7 mouse cellular contexts compared by ENCODE assay signal in genomic region chr7:81214153-81214907, GRCm38 (mm10). TPM values are rescaled to one million over a fixed set of nuclear protein-coding genes. Genes with fewer than 3 reads are reported as not detected.
DNase-seq lines count a peak whose midpoint lies in the region; ATAC-seq and TF ChIP-seq lines count a peak whose summit lies in the region.

No protein-coding gene starts in this region.

- no peak for ATAC-seq in lung, postnatal 0 days
- no peak; the same call in 1 of the 2 replicates for ATAC-seq in forebrain, embryonic 13.5 days
- ATAC-seq in limb, embryonic 15.5 days (ENCODE audit: insufficient number of reproducible peaks, low FRiP score, low TSS enrichment, low read depth) = no peak

- peak overlapping the region; percentile 79 for H3K9ac ChIP-seq in lung, postnatal 0 days (replicated peaks; ENCODE audit: low read depth)
- H3K9ac ChIP-seq in forebrain, embryonic 13.5 days = 0 out of 2 replicates have a peak overlapping the region, but pooled peaks have one; percentile 13
- H3K9ac ChIP-seq in limb, embryonic 15.5 days = peak overlapping the region; percentile 44

- peak; percentile 23 for DNase-seq in lung, postnatal 0 days (ENCODE audit: low spot score)
- no peak for DNase-seq in lung, adult 18-20 months
- DNase-seq in right cerebral cortex, postnatal 14 days = no peak
- no peak for DNase-seq in adrenal gland, adult 8-10 months

- TF ChIP-seq POLR2A in small intestine, adult 2 months (IDR thresholded peaks at IDR 0.05; ENCODE audit: low read depth, low read length) = no peak

- no peak for TF ChIP-seq CTCF in lung, postnatal 0 days (IDR thresholded peaks at IDR 0.05)
- no peak for TF ChIP-seq CTCF in small intestine, adult 2 months (IDR thresholded peaks at IDR 0.05; ENCODE audit: extremely low read depth, insufficient read length, insufficient replicate concordance, low read depth, low read length)

- H3K4me2 ChIP-seq in lung, postnatal 0 days (replicated peaks; ENCODE audit: low read depth, low read length) = peak overlapping the region; percentile 77
- H3K4me2 ChIP-seq in forebrain, embryonic 13.5 days = peak overlapping the region; percentile 64
- H3K4me2 ChIP-seq in limb, embryonic 15.5 days = peak overlapping the region; percentile 76

- H3K4me1 ChIP-seq in lung, postnatal 0 days (ENCODE audit: insufficient read depth, low read depth, low read length) = peaks cover 4% of the 10 kb centered on the region; the same call in 1 of the 2 replicates
- peaks cover 23% of the 10 kb centered on the region for H3K4me1 ChIP-seq in forebrain, embryonic 13.5 days
- H3K4me1 ChIP-seq in limb, embryonic 15.5 days = peaks cover 27% of the 10 kb centered on the region
- peaks cover 9% of the 10 kb centered on the region for H3K4me1 ChIP-seq in small intestine, adult 2 months (ENCODE audit: control insufficient read depth, insufficient read depth, insufficient read length, low read length)

- H3K27me3 ChIP-seq in lung, postnatal 0 days (replicated peaks; ENCODE audit: insufficient read depth, low read length) = no peaks in the 10 kb centered on the region
- peaks cover 75% of the 10 kb centered on the region for H3K27me3 ChIP-seq in forebrain, embryonic 13.5 days
- peaks cover 56% of the 10 kb centered on the region for H3K27me3 ChIP-seq in limb, embryonic 15.5 days
- peaks cover 12% of the 10 kb centered on the region for H3K27me3 ChIP-seq in small intestine, adult 2 months (ENCODE audit: control insufficient read depth, insufficient read depth, low read length)

- H3K27ac ChIP-seq in lung, postnatal 0 days (ENCODE audit: low read length) = peak overlapping the region; percentile 89
- no peak overlapping the region for H3K27ac ChIP-seq in forebrain, embryonic 13.5 days
- H3K27ac ChIP-seq in limb, embryonic 15.5 days = no peak overlapping the region
- H3K27ac ChIP-seq in small intestine, adult 2 months (ENCODE audit: insufficient read depth, low read depth, low read length) = no peak overlapping the region

- peak overlapping the region; percentile 71 for H3K4me3 ChIP-seq in lung, postnatal 0 days (ENCODE audit: low read depth, low read length)
- peak overlapping the region; percentile 42 for H3K4me3 ChIP-seq in forebrain, embryonic 13.5 days
- peak overlapping the region; percentile 54 for H3K4me3 ChIP-seq in limb, embryonic 15.5 days
- peak overlapping the region; percentile 62 for H3K4me3 ChIP-seq in small intestine, adult 2 months (ENCODE audit: low read depth, low read length)

- H3K36me3 ChIP-seq in lung, postnatal 0 days (ENCODE audit: insufficient read depth, low read length) = no peaks in the 10 kb centered on the region
- H3K36me3 ChIP-seq in forebrain, embryonic 13.5 days (ENCODE audit: poor library complexity, severe bottlenecking) = no peaks in the 10 kb centered on the region
- H3K36me3 ChIP-seq in limb, embryonic 15.5 days = no peaks in the 10 kb centered on the region
- no peaks in the 10 kb centered on the region for H3K36me3 ChIP-seq in small intestine, adult 2 months (ENCODE audit: control insufficient read depth, insufficient read depth, low read length)

- TF ChIP-seq EP300 in lung, postnatal 0 days (IDR thresholded peaks at IDR 0.05) = no peak

- WGBS in lung, postnatal 0 days = 6% methylated on average over 35 of the region's 40 CpGs
- 4% methylated on average over 37 of the region's 40 CpGs for WGBS in forebrain, embryonic 13.5 days
- 6% methylated on average over 38 of the region's 40 CpGs for WGBS in limb, embryonic 15.5 days
- 10% methylated on average over 40 of the region's 40 CpGs for WGBS in small intestine, adult 2 months

- no peaks in the 10 kb centered on the region for H3K9me3 ChIP-seq in lung, postnatal 0 days (ENCODE audit: low read length)
- H3K9me3 ChIP-seq in forebrain, embryonic 13.5 days (replicated peaks) = no peaks in the 10 kb centered on the region
- no peaks in the 10 kb centered on the region for H3K9me3 ChIP-seq in limb, embryonic 15.5 days

RNA-seq across cellular contexts. Expression of gene Pde8a, which starts 0.9 kb away (rescaled TPM):
- polyA plus RNA-seq in lung, postnatal 0 days (2015; fragmentation: Nextera tagmentation; extraction: Ambion mirVana) = 6.1 and 6.5 TPM in 2 replicates
- 1.5 and 1.9 TPM in 2 replicates for polyA plus RNA-seq in forebrain, embryonic 13.5 days (2015; fragmentation: Nextera tagmentation; extraction: Ambion mirVana)
- 4.7 and 5.1 TPM in 2 replicates for polyA plus RNA-seq in limb, embryonic 15.5 days (2015; fragmentation: Nextera tagmentation; extraction: Ambion mirVana)
- 3.2 and 3.5 TPM in 2 replicates for polyA plus RNA-seq in small intestine, adult 2 months (2012; rRNA removed)
- 10 to 100 TPM; 22.3 to 41.0 (median 31.7) TPM for total RNA-seq in adrenal gland, adult 8-10 months (2022)

Comparison
In these comparisons a context has a peak if more than half of its experiments do, and no peak if none do; other contexts are left out.
1. H3K9ac ChIP-seq: peak in every context shown above with its lines; median percentile 79 in lung, postnatal 0 days; 44 in limb, embryonic 15.5 days; 13 in forebrain, embryonic 13.5 days.